Mouse (Mus musculus): Measurements from ENCODE around the gene Pdxp.

The Pdxp gene

DNA sequence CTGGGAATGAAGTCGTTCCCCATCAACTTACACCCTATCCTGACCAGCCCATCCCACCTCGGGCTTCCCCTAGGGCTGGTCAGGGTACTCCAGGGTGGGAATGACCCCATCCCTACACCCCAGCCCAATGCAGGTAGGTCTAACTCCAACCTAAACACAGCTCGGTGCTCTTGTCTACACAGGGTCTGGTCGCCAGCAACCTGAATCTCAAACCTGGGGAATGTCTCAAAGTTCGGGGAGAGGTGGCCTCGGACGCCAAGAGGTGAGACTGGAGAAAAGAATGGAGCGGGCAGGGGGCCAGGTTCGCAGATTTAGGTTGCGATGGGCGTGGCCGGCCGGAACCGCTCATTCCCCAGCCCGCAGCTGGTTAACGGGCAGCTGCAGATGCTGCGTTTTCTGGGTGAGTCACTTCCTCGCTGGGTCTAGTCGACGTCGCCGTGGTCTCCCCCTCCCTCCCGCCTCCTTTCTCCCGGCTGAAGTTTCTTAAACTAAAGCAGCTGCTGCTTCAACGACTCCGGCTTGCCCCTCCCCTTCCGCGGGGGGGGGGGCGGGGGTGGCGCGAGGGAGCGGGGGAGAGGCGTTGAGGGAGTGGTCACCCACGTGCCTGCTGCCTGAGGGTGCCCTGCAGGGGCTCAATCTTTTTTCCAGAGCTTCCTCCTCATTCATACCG is 14.2 kb downstream of the Pdxp start:
- peak; percentile 57 to 83 for DNase-seq (ENCODE audit: low spot score in 2 of 2)

DNA sequence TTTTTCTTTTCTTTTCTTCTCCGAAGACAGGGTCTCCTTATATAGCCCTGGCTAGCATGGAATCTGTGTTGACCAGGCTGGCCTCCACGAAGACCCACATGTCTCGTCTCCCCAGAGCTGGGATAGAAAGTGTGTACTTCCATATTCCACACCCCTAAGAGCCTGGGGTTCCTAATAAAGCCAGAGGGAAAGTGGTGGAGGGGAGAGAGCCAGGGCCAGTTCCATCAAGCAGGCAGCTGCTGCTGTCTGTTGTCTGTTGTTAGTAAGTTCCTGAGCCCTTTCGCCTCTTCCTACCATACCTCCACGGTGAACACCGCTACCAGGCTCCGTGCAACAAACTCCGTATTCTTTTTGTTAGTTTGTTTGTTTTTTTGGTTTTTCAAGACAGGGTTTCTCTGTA is 14.8 kb downstream of the Pdxp start:
- no peak for DNase-seq (ENCODE audit: low spot score in 2 of 2)

GRCm38 (mm10) chr15:78930192-78930706 is 16.5 kb downstream of the Pdxp start:
- DNase-seq (ENCODE audit: low spot score in 2 of 2): no peak

DNA sequence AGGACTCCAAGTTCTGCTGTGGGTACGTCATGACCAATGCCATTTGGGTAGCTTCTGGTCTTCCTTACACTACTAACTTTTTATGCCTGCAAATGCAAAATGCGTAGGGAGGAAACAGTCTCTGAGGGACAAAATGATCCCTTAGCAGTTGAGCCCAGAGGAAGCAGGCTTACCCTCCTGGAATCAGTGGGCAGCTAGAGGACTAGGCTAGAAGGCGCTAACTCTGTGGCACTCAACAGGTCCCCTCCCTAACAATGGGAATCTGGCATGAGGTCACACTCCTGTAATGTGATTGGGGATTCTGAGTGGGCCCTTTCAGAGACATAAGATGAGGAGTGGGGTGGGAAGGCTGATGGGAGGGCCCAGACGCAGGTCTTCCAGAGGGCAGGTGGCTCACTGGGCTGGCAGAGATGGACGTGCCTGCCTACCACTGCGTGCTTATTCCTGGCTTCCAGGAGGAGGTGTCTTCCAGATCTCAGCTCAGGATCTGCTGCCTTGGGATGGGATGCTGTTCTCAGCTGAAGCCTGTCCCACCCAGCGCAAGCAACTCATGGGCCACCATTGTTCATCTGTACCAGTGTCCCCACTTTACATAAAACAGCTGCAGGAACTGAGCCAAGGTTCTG is 17.2 kb downstream of the Pdxp start:
- DNase-seq (ENCODE audit: low spot score in 2 of 2): no peak

- DNase-seq (ENCODE audit: low spot score in 2 of 2): peak; percentile 47 to 83
Measured at GRCm38 (mm10) chr15:78931577-78931976, 17.9 kb downstream of the Pdxp start.

GRCm38 (mm10) chr15:78934784-78935320 is 21.1 kb downstream of the Pdxp start, which contains the start of gene Nol12:
TSS of gene Nol12 (plus strand) at chr15:78934933.
- DNase-seq (ENCODE audit: low spot score in 2 of 2): peak; percentile 80 to 84

- no peak for DNase-seq (ENCODE audit: low spot score in 2 of 2)
Measured at GRCm38 (mm10) chr15:78936403-78936802, 22.7 kb downstream of the Pdxp start.

GRCm38 (mm10) chr15:78937311-78937710 is 23.6 kb downstream of the Pdxp start:
- DNase-seq (ENCODE audit: low spot score in 2 of 2): no peak

GRCm38 (mm10) chr15:78937963-78938362 is 24.2 kb downstream of the Pdxp start:
- no peak for DNase-seq (ENCODE audit: low spot score in 2 of 2)

DNA sequence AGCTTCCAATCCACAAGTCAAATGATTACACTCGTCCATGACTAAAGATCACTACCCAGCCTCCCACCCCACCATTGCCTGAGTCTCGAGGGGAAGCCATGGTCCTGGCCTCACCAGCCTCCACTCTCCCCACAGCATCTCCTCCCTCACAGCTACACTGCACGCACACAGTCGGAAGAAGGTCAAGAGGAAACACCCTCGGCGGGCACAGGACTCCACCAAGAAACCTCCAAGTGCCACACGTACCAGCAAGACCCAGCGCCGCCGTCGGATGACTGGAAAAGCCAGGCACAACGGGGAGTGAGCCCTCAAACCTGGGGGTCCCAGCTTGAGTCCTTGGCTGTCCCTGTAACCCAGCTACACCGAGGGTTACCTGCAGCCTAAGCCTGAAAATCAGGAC is 26.6 kb downstream of the Pdxp start:
- DNase-seq (ENCODE audit: low spot score in 2 of 2): no peak

DNA sequence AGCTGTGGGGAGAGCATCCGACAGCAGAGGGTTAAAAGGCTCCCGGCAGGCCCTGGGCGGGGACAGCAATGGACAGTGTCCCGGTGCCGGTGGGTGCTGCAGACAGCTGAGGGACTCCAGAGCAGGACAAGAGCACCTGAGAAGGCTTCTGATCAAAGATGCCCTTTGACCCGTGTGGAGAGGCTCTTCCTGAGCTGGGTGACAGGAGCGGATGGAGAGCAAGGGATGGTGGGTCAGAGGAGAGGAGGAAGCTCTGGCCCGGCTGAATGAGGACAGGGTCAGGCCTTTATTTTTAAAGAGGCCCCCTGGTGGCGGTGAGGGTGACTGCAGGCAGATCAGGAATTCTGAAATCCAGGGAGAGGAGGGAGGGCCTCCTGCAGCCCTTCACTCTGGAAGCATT is 28.9 kb downstream of the Pdxp start:
- DNase-seq (ENCODE audit: low spot score in 2 of 2): peak; percentile 65 to 79

GRCm38 (mm10) chr15:78946232-78946631 is 32.5 kb downstream of the Pdxp start:
- DNase-seq (ENCODE audit: low spot score in 2 of 2): no peak

DNA sequence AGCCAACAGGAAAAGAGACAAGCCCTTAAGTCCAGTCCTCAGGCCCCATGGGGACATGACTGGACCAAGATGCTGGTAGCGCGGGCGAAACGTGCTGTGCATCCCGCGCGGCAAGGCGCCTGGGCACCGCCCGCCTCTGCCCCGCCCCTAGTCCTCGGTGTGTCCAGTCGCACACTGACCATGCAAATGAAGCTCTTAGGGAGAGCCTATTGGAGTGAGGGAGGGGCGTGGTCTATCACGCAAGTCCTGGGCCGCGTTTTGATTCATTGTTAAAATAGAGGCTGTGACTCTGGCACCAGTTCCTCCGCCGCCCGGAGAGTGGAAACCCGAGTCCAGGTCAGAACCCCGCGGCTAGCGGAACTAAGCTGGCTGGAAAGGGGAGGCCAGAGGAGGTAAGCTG is 33.9 kb downstream of the Pdxp start, which contains the start of gene Triobp:
Gene Triobp (plus strand): TSS at position 68 of the 400 bp plus-strand sequence.
- peak; percentile 38 to 79 for DNase-seq (ENCODE audit: low spot score in 2 of 2)

GRCm38 (mm10) chr15:78948152-78948725 is 34.5 kb downstream of the Pdxp start:
- DNase-seq (ENCODE audit: low spot score in 2 of 2): no peak

DNA sequence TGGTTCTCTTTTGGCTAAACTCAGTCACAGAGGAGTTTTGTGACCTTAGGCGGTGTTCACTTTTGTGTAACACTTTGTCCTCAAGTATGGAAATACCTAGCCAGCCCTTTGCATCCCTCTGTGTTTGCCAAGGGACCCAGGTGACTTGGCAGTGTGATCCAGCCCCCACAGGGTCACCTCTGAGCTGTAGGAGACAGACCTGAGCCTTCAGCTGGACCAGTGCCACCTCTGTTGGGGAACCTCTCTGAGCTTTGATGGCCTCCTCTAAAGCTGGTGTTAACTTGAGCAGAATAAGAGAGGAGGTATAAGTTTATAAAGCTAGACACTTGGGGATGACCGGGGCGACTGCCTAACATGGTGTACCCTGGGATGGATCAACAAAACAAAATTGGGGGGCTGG is 35.2 kb downstream of the Pdxp start:
- DNase-seq (ENCODE audit: low spot score in 2 of 2): no peak

- DNase-seq (ENCODE audit: low spot score in 2 of 2): no peak
Measured at GRCm38 (mm10) chr15:78955663-78956062, 41.9 kb downstream of the Pdxp start.

DNA sequence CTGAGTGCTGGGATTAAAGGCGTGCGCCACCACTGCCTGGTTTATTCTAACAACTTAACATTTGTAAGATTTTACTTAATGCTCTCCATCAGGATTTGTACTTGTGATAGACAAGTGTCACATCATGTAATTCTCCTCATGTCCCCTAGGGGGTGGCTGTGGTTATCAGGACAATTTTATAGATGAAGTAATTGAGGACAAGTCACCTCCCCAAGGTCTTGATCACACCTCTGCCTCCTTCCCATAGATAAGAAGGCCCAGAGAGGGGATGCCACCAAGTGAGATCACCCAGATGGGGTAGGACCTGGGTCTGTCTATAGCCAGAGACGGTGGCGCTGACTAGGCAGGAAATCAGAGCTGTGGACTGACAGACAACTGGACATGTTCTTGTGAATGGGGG is 42.6 kb downstream of the Pdxp start:
- no peak for DNase-seq (ENCODE audit: low spot score in 2 of 2)

DNA sequence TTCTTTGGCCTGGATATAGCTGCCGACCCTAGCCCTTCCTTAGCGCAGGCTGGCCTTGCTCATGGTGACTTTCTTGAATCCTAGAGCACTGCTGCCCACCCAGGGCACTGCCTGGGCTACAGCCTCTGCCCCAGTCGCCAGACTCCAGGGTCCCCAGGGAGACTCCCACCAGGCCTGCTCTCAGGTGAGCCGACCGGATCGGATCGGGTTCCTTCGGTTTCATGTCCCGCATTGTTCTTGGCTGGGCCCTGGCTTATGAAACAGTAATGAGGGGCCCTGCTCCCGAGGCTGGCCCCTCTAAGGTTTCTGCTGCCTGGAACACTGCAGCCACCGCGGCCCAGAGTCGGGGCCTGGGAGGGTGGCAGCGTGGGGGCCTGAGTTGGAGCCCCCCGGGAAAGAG is 43.3 kb downstream of the Pdxp start:
- no peak for DNase-seq (ENCODE audit: low spot score in 2 of 2)

GRCm38 (mm10) chr15:78959537-78959936 is 45.8 kb downstream of the Pdxp start:
- DNase-seq (ENCODE audit: low spot score in 2 of 2): no peak

DNA sequence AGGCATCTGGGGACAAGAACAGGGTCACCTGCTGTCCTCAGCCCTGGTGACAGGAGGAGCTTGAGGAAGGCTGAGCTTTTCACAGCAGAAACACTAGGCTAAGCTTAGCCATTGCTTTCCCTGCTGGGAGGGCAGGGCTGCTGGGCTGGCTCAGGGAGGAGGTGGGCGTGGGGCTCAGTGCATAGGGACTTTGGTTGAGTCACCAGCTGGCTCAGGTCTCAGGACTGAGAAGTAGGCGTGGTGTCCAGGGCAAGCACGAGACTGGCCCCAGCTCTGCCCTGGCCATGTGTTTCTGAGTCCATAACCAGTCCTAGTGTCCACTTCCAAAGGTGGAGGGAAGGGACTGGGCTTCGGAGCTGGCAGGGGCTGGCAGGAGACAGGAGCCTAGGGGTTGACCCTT is 46.4 kb downstream of the Pdxp start:
- no peak for DNase-seq (ENCODE audit: low spot score in 2 of 2)

DNA sequence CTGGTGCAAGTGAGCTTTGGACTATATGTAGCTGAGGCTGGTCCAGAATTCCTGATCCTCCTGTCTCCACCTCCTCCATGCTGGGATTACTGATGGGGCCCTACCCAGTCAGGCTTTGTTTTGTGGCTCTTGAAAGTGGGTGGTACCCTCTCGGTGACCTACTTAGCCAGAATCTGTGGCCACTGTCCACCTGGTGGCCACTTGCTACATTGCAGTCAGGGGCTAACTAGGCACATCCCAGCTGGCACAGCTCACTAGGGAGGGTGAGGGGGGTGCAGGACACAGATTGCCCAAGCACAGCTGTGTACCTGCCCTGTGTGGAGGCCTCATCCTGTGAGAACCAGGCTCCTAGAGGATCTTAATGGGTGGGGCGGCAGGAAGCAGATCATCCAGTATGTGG is 49.2 kb downstream of the Pdxp start:
- peak in 1 of 2 experiments; percentile 77 for DNase-seq (ENCODE audit: low spot score in 2 of 2)
